ENCODE assay signal across 11 mouse cellular contexts in genomic region chr1:34128796-34129195, GRCm38 (mm10).
"Had no signal": no experiment of that assay in that cellular context is flagged by ENCODE, and none has a peak within 500 bp of the region (broad histone marks: within the 10 kb centered on the region; RNA-seq: fewer than 3 reads in every experiment).

No protein-coding gene starts in this region.

- H3K4me2 ChIP-seq: liver, embryonic 11.5 days; liver, embryonic 15.5 days; midbrain, embryonic 13.5 days; neural tube, embryonic 15.5 days had no signal

- H3K9me3 ChIP-seq: limb, embryonic 10.5 days; liver, embryonic 15.5 days; midbrain, embryonic 13.5 days; neural tube, embryonic 15.5 days had no signal

- H3K9ac ChIP-seq: liver, embryonic 15.5 days; midbrain, embryonic 13.5 days; neural tube, embryonic 15.5 days had no signal

- DNase-seq: lung, adult 2 months; lung, postnatal 36 days; right cerebral cortex, adult 18-20 months; right cerebral cortex, postnatal 25 days; thymus, postnatal 36 days had no signal

- H3K27me3 ChIP-seq: liver, embryonic 15.5 days; midbrain, embryonic 13.5 days; neural tube, embryonic 15.5 days had no signal

- H3K4me1 ChIP-seq: liver, embryonic 15.5 days had no signal

- H3K27ac ChIP-seq: left cerebral cortex, adult 2 months; limb, embryonic 10.5 days; liver, embryonic 15.5 days; midbrain, embryonic 13.5 days; neural tube, embryonic 15.5 days had no signal

- ATAC-seq: midbrain, embryonic 13.5 days had no signal

- H3K4me3 ChIP-seq: left cerebral cortex, adult 2 months; limb, embryonic 10.5 days; liver, embryonic 15.5 days; midbrain, embryonic 13.5 days; neural tube, embryonic 15.5 days had no signal

- H3K36me3 ChIP-seq: limb, embryonic 10.5 days; liver, embryonic 15.5 days; midbrain, embryonic 13.5 days; neural tube, embryonic 15.5 days had no signal
